Mouse (Mus musculus) neural tube, embryonic 13.5 days (tissue): ENCODE data around the gene Ryr2. TPM values are rescaled to one million over a fixed set of nuclear protein-coding genes. Genes with fewer than 3 reads are reported as not detected.

ENCODE experiments used
- ATAC-seq: fragments of 200-750 bp; cut with Nextera tagmentation; 2 replicates; pipeline ENCODE4 v1.8.0; 2017; ENCODE audit warnings: low read depth, mild to moderate bottlenecking, moderate TSS enrichment, moderate library complexity
- H3K27ac ChIP-seq: fragments of 300-500 bp; sonication (generic); replicated peaks from 2 replicates; pipeline ENCODE4 v1.5.1; 2015; ENCODE audit warnings: moderate library complexity, mild to moderate bottlenecking, inconsistent platforms
- H3K27me3 ChIP-seq: fragments of 300-500 bp; sonication (generic); 2 replicates; pipeline ENCODE4 v1.6.1; 2015; ENCODE audit warnings: mild to moderate bottlenecking, inconsistent platforms
- H3K36me3 ChIP-seq: fragments of 300-500 bp; sonication (generic); 2 replicates; pipeline ENCODE4 v1.6.1; 2015; ENCODE audit warnings: mild to moderate bottlenecking, inconsistent platforms
- H3K4me1 ChIP-seq: fragments of 300-500 bp; sonication (generic); replicated peaks from 2 replicates; pipeline ENCODE4 v1.6.1; 2015; ENCODE audit warnings: inconsistent platforms
- H3K4me2 ChIP-seq: fragments of 300-500 bp; sonication (generic); 2 replicates; pipeline ENCODE4 v1.6.1; 2015; ENCODE audit warnings: inconsistent platforms, mild to moderate bottlenecking, moderate library complexity
- H3K4me3 ChIP-seq: fragments of 300-500 bp; sonication (generic); 2 replicates; pipeline ENCODE4 v1.5.1; 2015; ENCODE audit warnings: mild to moderate bottlenecking, inconsistent platforms
- H3K9ac ChIP-seq: fragments of 300-500 bp; sonication (generic); 2 replicates; pipeline ENCODE4 v1.6.1; 2015; ENCODE audit warnings: moderate library complexity, mild to moderate bottlenecking, inconsistent platforms
- H3K9me3 ChIP-seq: fragments of 300-500 bp; sonication (generic); 2 replicates; pipeline ENCODE4 v1.6.1; 2016; ENCODE audit warnings: inconsistent platforms
- WGBS: fragments of 180-500 bp; shearing (Covaris S2); methylation state at CpG from one replicate; pipeline ENCODE4 v1.1.7; 2015; 5-methylcytosine and 5-hydroxymethylcytosine counted together
- polyA plus RNA-seq: library from polyadenylated mRNA; unstranded; fragments of >200 nt; fragmentation: Nextera tagmentation; extraction: Ambion mirVana; gene quantifications from 2 replicates; pipeline ENCODE4 v1.2.1, GENCODE M21; 2015

Ryr2 gene
- polyA plus RNA-seq, 1 experiment from 2014 or later: 1.9 TPM

- H3K36me3 ChIP-seq: no peaks in the 10 kb centered on the region
- no peaks in the 10 kb centered on the region for H3K27me3 ChIP-seq
- H3K27ac ChIP-seq: no peak overlapping the region
- H3K4me3 ChIP-seq: no peak overlapping the region
- no peaks in the 10 kb centered on the region for H3K9me3 ChIP-seq
- H3K9ac ChIP-seq: no peak overlapping the region
- no peak for ATAC-seq
- H3K4me1 ChIP-seq: no peaks in the 10 kb centered on the region
- H3K4me2 ChIP-seq: no peak overlapping the region
- 72% methylated on average over 1 of the region's 1 CpGs for WGBS
Measured at GRCm38 (mm10) chr13:11536851-11537250, 569.9 kb downstream of the Ryr2 start.

GRCm38 (mm10) chr13:11535874-11536273 lies 570.9 kb downstream of the Ryr2 start:
- H3K27me3 ChIP-seq: no peaks in the 10 kb centered on the region
- no peak overlapping the region for H3K27ac ChIP-seq
- no peaks in the 10 kb centered on the region for H3K9me3 ChIP-seq
- no peak for ATAC-seq
- no peak overlapping the region for H3K9ac ChIP-seq
- H3K4me1 ChIP-seq: no peaks in the 10 kb centered on the region
- no peak overlapping the region for H3K4me3 ChIP-seq
- H3K36me3 ChIP-seq: no peaks in the 10 kb centered on the region
- no peak overlapping the region for H3K4me2 ChIP-seq
- WGBS: 80% methylated on average over 3 of the region's 3 CpGs

GRCm38 (mm10) chr13:11533265-11533664 lies 573.5 kb downstream of the Ryr2 start:
- Histone ChIP-seq H3K4me3 (no peak overlapping the region), H3K27me3 (no peaks in the 10 kb centered on the region), H3K9me3 (no peaks in the 10 kb centered on the region), H3K4me1 (no peaks in the 10 kb centered on the region), H3K4me2 (no peak overlapping the region), H3K36me3 (no peaks in the 10 kb centered on the region), H3K9ac (no peak overlapping the region), H3K27ac (no peak overlapping the region)
- 55% methylated on average over 2 of the region's 2 CpGs for WGBS
- ATAC-seq: no peak

GRCm38 (mm10) chr13:11532014-11532890 lies 574.5 kb downstream of the Ryr2 start:
- 94% methylated on average over 7 of the region's 7 CpGs for WGBS
- Histone ChIP-seq H3K36me3 (no peaks in the 10 kb centered on the region), H3K4me1 (no peaks in the 10 kb centered on the region), H3K27ac (no peak overlapping the region), H3K4me2 (no peak overlapping the region), H3K9me3 (no peaks in the 10 kb centered on the region), H3K27me3 (no peaks in the 10 kb centered on the region), H3K4me3 (no peak overlapping the region), H3K9ac (no peak overlapping the region)
- no peak for ATAC-seq

GRCm38 (mm10) chr13:11523612-11524011 lies 583.1 kb downstream of the Ryr2 start:
- no peaks in the 10 kb centered on the region for H3K27me3 ChIP-seq
- no peaks in the 10 kb centered on the region for H3K36me3 ChIP-seq
- ATAC-seq: no peak
- no peak overlapping the region for H3K4me2 ChIP-seq
- no peaks in the 10 kb centered on the region for H3K9me3 ChIP-seq
- no peak overlapping the region for H3K27ac ChIP-seq
- no peaks in the 10 kb centered on the region for H3K4me1 ChIP-seq
- no peak overlapping the region for H3K4me3 ChIP-seq
- 86% methylated on average over 4 of the region's 4 CpGs for WGBS
- H3K9ac ChIP-seq: no peak overlapping the region

GRCm38 (mm10) chr13:11520765-11521164 lies 586.0 kb downstream of the Ryr2 start:
- no peak overlapping the region for H3K9ac ChIP-seq
- no peak overlapping the region for H3K4me3 ChIP-seq
- no peaks in the 10 kb centered on the region for H3K4me1 ChIP-seq
- no peak for ATAC-seq
- WGBS: 87% methylated on average over 2 of the region's 2 CpGs
- H3K4me2 ChIP-seq: no peak overlapping the region
- no peak overlapping the region for H3K27ac ChIP-seq
- no peaks in the 10 kb centered on the region for H3K9me3 ChIP-seq
- no peaks in the 10 kb centered on the region for H3K36me3 ChIP-seq
- H3K27me3 ChIP-seq: no peaks in the 10 kb centered on the region

GRCm38 (mm10) chr13:11511540-11512177 lies 595.1 kb downstream of the Ryr2 start:
- WGBS: 49% methylated on average over 2 of the region's 2 CpGs
- Histone ChIP-seq H3K9me3 (no peaks in the 10 kb centered on the region), H3K27ac (no peak overlapping the region), H3K4me3 (no peak overlapping the region), H3K27me3 (no peaks in the 10 kb centered on the region), H3K4me1 (no peaks in the 10 kb centered on the region), H3K4me2 (no peak overlapping the region), H3K9ac (no peak overlapping the region), H3K36me3 (no peaks in the 10 kb centered on the region)
- ATAC-seq: no peak

Other genes starting within 250 kb of the Ryr2 start
- gene Mtr, start 151.2 kb upstream of the Ryr2 start, polyA plus RNA-seq: 5.4 and 5.6 TPM in 2 replicates
- 9.7 and 22.0 TPM in 2 replicates for gene Actn2, start 233.8 kb upstream of the Ryr2 start, polyA plus RNA-seq